Mouse (Mus musculus): ENCODE data around the gene Tap1.
"Not testable (repeated sequence)": the region's sequence is repeated elsewhere in the genome, so short reads cannot be mapped to it uniquely, and the experiment has no call there.

Gene Tap1

DNA sequence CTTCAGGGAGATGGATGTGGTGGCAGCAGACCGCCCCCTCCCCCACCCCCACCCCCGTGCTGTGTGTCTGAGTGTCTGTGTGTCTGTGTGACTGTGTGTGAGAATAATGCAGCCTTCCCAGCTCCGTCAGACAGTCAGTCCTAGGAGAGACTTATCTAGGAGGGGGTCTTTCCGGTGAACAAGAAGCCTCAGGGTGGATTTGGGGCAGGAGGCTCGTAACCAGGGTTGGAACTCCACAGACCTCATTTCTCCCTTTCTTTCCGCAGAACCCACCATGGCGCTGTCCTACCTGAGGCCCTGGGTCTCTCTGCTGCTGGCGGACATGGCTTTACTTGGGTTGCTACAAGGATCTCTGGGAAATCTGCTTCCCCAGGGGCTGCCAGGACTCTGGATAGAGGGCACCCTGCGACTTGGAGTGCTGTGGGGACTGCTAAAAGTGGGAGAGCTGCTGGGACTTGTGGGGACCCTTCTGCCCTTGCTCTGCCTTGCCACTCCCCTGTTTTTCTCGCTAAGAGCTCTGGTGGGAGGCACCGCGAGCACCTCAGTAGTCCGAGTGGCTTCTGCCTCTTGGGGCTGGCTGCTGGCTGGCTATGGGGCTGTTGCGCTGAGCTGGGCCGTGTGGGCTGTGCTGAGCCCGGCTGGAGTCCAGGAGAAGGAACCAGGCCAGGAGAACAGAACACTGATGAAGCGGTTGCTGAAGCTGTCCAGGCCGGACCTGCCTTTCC, 17.8 kb downstream of the Tap1 start:
- DNase-seq: no peak

- DNase-seq: no peak
Measured at GRCm38 (mm10) chr17:34205746-34206176, 18.4 kb downstream of the Tap1 start.

GRCm38 (mm10) chr17:34206731-34207130, 19.4 kb downstream of the Tap1 start:
- no peak for DNase-seq

GRCm38 (mm10) chr17:34207456-34207855, 20.1 kb downstream of the Tap1 start:
- no peak for DNase-seq

GRCm38 (mm10) chr17:34207866-34208265, 20.5 kb downstream of the Tap1 start:
- DNase-seq: no peak

GRCm38 (mm10) chr17:34208421-34208820, 21.1 kb downstream of the Tap1 start:
- DNase-seq: no peak

DNA sequence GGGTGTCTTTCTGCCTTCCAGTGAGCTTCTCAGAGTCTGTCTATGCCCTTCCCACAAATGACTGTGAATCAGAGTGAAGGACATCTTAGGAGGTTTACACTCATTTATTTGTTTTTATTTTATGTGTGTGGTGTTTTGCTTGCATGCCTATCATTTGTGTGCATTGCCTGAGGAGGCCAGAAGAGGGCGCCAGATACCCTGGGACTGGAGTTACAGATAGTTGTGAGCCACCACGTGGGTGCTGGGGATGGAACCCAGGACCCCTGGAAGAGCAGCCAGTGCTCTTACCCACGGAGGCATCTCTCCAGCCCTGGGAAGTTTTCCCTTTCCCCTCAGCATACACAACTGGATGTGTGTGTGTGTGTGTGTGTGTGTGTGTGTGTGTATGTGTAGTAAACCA, 22.3 kb downstream of the Tap1 start:
- no peak for DNase-seq

GRCm38 (mm10) chr17:34210599-34210998, 23.2 kb downstream of the Tap1 start:
- DNase-seq: no peak

DNA sequence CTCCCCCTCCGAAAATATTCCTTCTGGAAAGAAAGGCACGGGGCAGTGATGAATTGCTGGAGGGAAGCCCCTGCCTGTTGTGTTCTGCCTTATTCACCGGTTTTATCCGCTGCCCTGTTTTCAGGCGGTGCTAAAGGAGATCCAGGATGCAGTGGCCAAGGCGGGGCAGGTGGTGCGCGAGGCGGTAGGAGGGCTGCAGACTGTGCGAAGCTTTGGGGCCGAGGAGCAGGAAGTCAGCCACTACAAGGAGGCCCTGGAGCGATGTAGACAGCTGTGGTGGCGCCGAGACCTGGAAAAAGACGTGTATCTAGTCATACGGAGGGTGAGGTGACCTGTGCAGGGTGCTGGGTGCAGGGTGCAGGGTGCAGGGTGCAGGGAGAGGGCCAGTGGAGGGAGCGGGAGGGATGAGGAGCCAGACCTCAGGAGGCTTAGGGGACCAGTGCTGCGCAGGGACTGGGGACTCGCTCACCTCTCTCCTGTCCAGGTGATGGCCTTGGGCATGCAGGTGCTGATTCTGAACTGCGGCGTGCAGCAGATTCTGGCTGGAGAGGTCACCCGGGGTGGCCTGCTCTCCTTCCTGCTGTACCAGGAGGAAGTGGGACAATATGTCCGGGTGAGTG, 24.5 kb downstream of the Tap1 start:
- no peak for DNase-seq

DNA sequence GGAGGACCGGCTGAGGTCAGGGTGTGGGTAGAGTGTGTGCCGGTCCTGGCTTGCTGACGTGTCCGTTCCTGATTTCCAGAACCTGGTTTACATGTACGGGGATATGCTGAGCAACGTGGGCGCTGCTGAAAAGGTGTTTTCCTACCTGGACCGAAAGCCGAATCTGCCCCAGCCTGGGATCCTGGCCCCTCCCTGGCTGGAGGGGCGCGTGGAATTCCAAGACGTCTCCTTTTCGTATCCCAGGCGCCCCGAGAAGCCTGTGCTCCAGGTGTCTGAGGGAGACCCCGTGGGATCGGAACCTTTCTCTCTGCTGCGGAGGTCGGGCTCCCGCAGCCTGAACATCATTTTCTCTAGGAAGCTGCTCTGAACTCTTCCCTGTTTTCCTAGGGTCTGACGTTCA, 26.6 kb downstream of the Tap1 start:
- DNase-seq: no peak

DNA sequence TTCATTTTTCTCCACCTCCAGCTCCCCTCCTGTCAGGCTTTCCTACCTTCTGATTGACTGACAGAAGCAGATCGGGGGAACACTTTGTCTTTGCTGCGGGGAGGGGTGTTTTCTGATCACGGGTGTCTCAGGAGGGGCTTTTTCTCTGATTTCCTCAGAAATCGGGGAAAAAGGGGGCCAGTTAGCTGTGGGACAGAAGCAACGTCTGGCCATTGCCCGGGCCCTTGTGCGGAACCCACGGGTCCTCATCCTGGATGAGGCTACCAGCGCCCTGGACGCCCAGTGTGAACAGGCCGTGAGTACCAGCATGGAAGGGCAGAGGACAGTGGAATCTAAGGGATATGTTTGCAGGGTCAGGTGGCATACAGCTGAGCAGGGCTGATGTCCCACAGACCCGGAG, 27.8 kb downstream of the Tap1 start:
- no peak for DNase-seq

DNA sequence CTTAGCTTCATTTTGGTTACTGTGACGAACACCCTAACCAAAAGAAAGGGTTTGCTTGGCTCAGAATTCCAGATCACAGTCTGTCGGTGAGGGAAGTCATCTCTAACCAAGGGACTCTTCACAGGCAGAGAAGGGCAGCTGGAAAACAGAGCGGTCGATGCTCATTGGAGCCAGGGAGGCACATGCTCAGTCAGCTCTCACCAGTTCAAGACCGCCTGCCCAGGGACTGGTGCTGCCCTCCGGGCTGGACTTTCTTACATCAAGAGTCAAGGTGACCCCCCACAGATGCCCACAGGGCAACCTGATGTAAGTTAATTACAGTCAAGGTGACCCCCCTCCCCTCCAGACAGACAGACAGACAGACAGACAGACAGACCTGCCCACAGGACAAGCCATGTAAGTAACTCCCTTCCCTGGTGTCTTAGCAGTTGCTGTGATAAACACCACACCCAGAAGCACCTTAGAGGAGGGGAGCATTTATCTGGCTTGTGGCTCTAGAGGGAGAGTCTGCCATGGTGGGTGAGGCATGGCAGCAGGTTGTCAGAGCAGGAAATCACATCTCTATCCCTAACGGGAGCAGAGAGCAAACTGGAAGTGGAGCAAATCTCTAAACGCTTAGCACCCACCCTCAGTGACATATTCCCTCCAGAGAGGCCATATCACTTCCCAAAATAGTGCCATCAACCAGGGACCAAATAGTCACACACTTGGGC, 30.0 kb downstream of the Tap1 start:
- no peak for DNase-seq

DNA sequence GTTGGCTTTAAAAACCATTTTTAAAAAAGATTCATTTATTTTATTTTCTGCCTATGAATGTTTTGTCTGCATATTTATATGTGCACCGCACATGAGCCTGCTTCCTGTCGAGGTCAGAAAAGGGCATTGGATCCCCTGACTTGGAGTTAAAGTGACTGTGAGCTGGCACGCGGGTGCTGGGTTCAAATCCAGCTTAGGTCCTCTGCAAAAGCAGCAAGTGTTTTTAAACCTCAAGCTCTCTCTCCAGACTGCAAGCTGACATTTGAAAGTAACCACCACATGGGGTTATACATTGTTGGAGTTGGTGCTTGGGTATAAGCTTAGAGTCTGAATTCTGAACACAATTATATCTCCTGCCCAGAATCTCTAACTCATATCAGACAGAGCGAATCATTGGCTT, 30.6 kb downstream of the Tap1 start:
- no peak for DNase-seq

- DNase-seq: peak; percentile 31
Measured at GRCm38 (mm10) chr17:34218675-34219074, 31.3 kb downstream of the Tap1 start.

GRCm38 (mm10) chr17:34219096-34219495, 31.7 kb downstream of the Tap1 start:
- DNase-seq: not testable (repeated sequence)

- DNase-seq: not testable (repeated sequence)
Measured at GRCm38 (mm10) chr17:34219801-34220200, 32.4 kb downstream of the Tap1 start.

DNA sequence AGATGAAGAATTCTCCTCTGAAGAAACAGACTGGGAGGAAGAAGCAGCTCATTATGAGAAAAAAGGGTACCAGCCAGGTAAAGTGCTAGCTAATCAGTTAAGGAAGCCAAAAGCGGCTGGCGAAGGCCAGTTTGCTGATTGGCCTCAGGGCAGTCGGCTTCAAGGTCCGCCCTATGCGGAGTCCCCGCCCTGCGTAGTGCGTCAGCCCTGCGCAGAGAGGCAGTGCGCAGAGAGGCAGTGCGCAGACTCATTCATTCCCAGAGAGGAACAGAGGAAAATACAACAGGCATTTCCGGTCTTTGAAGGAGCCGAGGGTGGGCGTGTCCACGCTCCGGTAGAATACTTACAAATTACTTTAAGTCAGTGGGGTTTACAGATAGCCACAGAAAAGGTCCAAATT, 33.0 kb downstream of the Tap1 start:
- not testable (repeated sequence) for DNase-seq

DNA sequence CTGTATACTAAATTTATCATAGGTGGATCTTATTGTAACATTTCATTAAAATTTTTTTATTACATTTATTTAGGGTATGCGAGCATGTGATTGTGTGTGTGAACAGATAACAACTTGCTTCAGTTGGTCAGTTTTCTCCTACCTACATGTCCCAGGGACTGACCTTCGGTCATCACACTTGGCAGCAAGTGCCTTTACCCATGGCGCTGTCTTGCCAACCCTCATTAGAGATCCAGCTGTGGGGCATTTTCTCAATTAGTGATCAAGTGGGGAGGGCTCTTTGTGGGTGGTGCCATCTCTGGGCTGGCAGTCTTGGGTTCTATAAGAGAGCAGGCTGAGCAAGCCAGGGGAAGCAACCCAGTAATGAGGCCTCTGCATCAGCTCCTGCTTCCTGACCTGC, 37.5 kb downstream of the Tap1 start:
- DNase-seq: no peak

DNA sequence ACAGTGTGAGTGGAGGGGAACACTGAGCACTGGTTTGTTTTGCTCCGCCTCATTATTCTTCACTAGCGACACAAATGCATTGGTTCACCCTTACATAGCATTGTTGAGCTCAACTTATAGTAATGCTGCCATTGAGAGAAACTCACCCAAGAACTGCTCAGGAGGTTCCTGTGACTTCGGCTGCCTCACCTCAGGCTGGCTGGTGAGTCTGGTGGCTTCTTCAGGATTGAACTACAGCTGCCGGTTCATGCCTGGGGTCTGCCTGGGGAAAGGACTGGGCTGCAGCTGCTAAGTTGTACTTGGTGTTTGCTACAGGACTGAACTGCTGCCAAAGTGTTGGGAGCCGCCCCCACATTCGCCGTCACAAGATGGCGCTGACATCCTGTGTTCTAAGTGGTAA, 38.1 kb downstream of the Tap1 start:
- DNase-seq: no peak

DNA sequence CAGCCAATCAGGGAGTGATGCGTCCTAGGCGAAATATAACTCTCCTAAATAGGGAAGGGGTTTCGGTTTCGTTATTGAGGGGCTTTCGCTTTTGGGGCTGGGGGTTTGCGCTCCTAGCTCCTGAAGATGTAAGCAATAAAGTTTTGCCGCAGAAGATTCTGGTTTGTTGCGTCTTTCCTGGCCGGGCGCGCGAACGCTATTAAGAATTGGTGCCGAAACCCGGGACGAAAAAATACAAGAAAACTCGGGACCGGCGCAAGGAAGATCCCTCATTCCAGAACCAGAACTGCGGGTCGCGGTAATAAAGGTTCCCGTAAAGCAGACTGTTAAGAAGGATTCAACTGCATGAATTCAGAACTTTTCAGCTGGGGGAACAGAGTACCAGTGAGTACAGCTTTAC, 38.6 kb downstream of the Tap1 start:
- not testable (repeated sequence) for DNase-seq

DNA sequence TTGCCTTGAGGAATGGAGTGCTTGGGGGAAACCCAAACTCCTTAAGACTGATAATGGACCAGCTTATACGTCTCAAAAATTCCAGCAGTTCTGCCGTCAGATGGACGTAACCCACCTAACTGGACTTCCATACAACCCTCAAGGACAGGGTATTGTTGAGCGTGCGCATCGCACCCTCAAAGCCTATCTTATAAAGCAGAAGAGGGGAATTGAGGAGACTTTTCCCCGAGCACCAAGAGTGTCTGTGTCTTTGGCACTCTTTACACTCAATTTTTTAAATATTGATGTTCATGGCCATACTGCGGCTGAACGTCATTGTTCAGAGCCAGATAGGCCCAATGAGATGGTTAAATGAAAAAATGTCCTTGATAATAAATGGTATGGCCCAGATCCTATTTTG, 43.6 kb downstream of the Tap1 start:
- DNase-seq: not testable (repeated sequence)

DNA sequence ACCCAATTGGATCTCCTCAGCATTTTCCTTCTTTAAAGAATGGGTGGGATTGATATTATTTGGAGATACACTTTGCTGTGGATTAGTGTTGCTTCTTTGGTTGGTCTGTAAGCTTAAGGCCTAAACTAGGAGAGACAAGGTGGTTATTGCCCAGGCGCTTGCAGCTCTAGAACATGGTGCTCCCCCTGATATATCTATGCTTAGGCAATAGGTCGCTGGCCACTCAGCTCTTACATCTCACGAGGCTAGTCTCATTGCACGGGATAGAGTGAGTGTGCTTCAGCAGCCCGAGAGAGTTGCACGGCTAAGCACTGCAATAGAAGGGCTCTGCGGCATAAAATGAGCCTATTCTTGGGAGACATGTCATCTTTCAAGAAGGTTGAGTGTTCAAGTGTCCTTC, 44.7 kb downstream of the Tap1 start:
- not testable (repeated sequence) for DNase-seq

- peak; percentile 52 for DNase-seq
Measured at GRCm38 (mm10) chr17:34234926-34235325, 47.6 kb downstream of the Tap1 start.

- no peak for DNase-seq
Measured at GRCm38 (mm10) chr17:34236691-34237090, 49.3 kb downstream of the Tap1 start.
